Mouse (Mus musculus) forebrain, embryonic 13.5 days (tissue): ENCODE data around the gene Gdf15. TPM values are rescaled to one million over a fixed set of nuclear protein-coding genes. Genes with fewer than 3 reads are reported as not detected.

Source experiments
- ATAC-seq: fragments of 200-750 bp; cut with Nextera tagmentation; 2 replicates; pipeline ENCODE4 v1.8.0; 2017
- H3K27ac ChIP-seq: fragments of 300-500 bp; sonication (generic); 2 replicates; pipeline ENCODE4 v1.5.1; 2015; ENCODE audit warnings: inconsistent platforms, mild to moderate bottlenecking, moderate library complexity
- H3K27me3 ChIP-seq: fragments of 300-500 bp; sonication (generic); 2 replicates; pipeline ENCODE4 v1.6.1; 2015; ENCODE audit warnings: mild to moderate bottlenecking, inconsistent platforms
- H3K36me3 ChIP-seq: fragments of 300-500 bp; sonication (generic); 2 replicates; pipeline ENCODE4 v1.6.1; 2015; ENCODE audit warnings: mild to moderate bottlenecking, inconsistent platforms; ENCODE audit not compliant: poor library complexity, severe bottlenecking
- H3K4me1 ChIP-seq: fragments of 300-500 bp; sonication (generic); 2 replicates; pipeline ENCODE4 v1.6.1; 2015; ENCODE audit warnings: inconsistent platforms
- H3K4me2 ChIP-seq: fragments of 300-500 bp; sonication (generic); 2 replicates; pipeline ENCODE4 v1.6.1; 2015; ENCODE audit warnings: inconsistent platforms, mild to moderate bottlenecking, moderate library complexity
- H3K4me3 ChIP-seq: fragments of 300-500 bp; sonication (generic); 2 replicates; pipeline ENCODE4 v1.5.1; 2015; ENCODE audit warnings: mild to moderate bottlenecking, inconsistent platforms
- H3K9ac ChIP-seq: fragments of 300-500 bp; sonication (generic); 2 replicates; pipeline ENCODE4 v1.6.1; 2015; ENCODE audit warnings: mild to moderate bottlenecking, inconsistent platforms
- H3K9me3 ChIP-seq: fragments of 300-500 bp; sonication (generic); replicated peaks from 2 replicates; pipeline ENCODE4 v1.6.1; 2016; ENCODE audit warnings: inconsistent platforms
- WGBS: fragments of 180-500 bp; shearing (Covaris S2); methylation state at CpG from one replicate; pipeline ENCODE4 v1.1.7; 2015; 5-methylcytosine and 5-hydroxymethylcytosine counted together
- polyA plus RNA-seq: library from polyadenylated mRNA; unstranded; fragments of >200 nt; fragmentation: Nextera tagmentation; extraction: Ambion mirVana; gene quantifications from 2 replicates; pipeline ENCODE4 v1.2.1, GENCODE M21; 2015

Gene Gdf15
- polyA plus RNA-seq, 1 experiment from 2014 or later, result 0.15 TPM

DNA sequence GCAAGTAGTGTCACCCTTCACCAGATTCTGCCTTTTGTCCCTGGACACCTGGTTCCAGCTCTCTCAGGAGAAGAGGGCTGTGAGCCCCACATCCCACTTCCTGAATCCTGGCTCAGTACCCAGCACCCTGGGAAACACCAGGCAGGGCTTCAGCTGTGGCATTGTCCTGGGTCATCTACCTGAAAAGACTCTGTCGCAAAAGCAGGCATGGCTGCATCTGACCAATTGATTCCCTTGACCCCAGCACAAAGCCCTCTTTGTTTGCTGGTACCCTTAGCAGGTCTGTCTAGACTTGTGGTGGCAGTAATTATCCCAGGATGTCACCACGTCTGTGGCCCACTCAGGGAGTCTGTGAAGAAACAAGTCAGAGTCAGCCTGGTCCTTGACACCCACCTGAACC is 23.2 kb upstream of the Gdf15 start:
- peak overlapping the region; percentile 60; the same call in 1 of the 2 replicates for H3K9ac ChIP-seq

DNA sequence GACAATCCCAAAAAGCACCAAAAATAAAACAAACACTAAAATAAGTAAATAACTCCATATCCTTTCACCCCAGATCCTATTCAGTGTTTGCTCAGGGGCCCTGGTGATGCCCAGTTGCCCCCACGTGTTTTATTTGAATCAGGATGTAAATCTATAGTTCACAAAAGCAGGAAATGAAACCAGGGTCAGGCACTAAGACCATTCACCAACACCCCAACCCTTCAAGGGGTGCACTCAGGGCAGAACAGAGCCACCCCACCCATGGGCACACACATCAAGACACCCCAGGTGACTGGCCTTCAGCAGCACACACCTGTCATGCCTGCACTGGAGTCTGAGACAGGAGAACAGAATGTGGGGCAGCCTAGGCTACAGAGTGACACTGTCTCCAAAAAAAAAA is 21.9 kb upstream of the Gdf15 start:
- ATAC-seq, result no peak
- no peak overlapping the region for H3K27ac ChIP-seq
- peaks cover 50% of the 10 kb centered on the region for H3K36me3 ChIP-seq
- WGBS, result 84% methylated on average over 1 of the region's 1 CpGs
- no peaks in the 10 kb centered on the region for H3K9me3 ChIP-seq
- H3K4me3 ChIP-seq, result no peak overlapping the region
- H3K4me2 ChIP-seq, result no peak overlapping the region
- peaks cover 56% of the 10 kb centered on the region for H3K4me1 ChIP-seq
- no peak overlapping the region for H3K9ac ChIP-seq
- no peaks in the 10 kb centered on the region for H3K27me3 ChIP-seq

More for the DNA sequence above, 23.2 kb upstream of the Gdf15 start:
- Histone ChIP-seq H3K4me1 (peaks cover 52% of the 10 kb centered on the region), H3K27me3 (no peaks in the 10 kb centered on the region), H3K4me2 (no peak overlapping the region), H3K4me3 (no peak overlapping the region), H3K27ac (peak overlapping the region; percentile 96), H3K9me3 (no peaks in the 10 kb centered on the region), H3K36me3 (peaks cover 38% of the 10 kb centered on the region)
- no peak for ATAC-seq
- 3% methylated on average over 2 of the region's 2 CpGs for WGBS

DNA sequence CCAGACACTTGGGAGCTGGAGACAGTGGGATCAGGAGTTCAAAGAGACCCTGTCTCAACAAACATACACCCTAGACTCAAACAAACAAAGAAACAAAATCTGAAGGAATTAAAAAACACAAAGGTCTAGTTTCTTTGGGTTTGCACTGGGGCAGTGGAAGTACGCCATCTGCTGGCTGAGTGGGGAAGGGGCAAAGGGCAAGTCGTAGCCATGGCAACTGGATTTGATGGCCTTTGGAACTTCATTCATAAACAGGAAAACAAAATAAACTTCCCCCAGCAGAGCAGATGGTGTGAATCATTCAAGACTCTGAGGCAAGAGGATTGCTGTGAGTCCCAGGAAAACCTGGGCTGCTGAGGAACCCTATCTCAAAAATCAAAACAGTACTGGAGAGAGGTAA is 21.0 kb upstream of the Gdf15 start:
- Histone ChIP-seq H3K4me1 (peaks cover 56% of the 10 kb centered on the region), H3K4me2 (no peak overlapping the region), H3K27me3 (no peaks in the 10 kb centered on the region), H3K36me3 (peaks cover 54% of the 10 kb centered on the region), H3K9ac (no peak overlapping the region), H3K9me3 (no peaks in the 10 kb centered on the region), H3K4me3 (no peak overlapping the region), H3K27ac (no peak overlapping the region)
- ATAC-seq, result no peak
- 75% methylated on average over 2 of the region's 2 CpGs for WGBS

DNA sequence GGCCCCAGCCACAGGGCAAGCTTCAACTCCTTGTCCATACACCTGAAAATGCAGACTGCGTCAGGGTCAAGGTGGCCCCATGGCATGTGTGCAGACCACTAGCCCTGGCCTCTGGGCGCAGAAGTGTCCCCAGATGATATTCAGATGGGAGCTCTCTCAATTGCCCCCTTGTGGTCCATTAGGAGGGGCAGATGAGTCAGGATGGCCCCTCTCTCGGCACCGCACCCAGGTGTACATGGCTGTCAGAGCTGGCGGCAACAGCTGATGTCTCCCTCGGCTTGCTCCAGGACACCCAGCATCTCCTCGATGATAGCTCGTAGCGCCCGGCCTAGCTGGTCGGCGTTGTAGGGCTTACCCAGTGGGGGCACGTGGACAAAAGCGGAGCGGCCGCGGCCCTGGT is 18.1 kb upstream of the Gdf15 start:
- Histone ChIP-seq H3K36me3 (peaks cover 50% of the 10 kb centered on the region), H3K4me3 (no peak overlapping the region), H3K4me1 (peaks cover 40% of the 10 kb centered on the region), H3K27ac (no peak overlapping the region), H3K9me3 (no peaks in the 10 kb centered on the region), H3K4me2 (no peak overlapping the region), H3K27me3 (no peaks in the 10 kb centered on the region), H3K9ac (no peak overlapping the region)
- ATAC-seq, result no peak
- WGBS, result 94% methylated on average over 17 of the region's 17 CpGs

DNA sequence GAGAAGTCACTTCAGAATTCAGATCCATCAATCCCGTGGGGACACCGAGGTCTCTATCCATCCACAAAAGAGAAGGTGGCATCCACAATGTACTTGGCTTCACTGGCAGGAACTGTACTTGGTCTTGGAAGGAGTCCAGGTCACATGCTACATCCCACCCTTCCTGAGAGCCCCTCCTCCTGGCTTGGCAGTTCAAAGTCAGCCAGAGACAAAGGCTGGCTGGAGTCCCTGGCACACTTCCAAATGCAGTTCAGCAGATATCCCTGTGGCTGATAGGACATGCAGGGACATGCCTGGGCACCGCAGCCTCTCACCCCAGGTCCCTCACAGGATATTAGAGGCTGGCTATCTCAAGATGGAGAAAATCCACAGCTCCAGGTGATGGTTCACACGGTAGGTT is 17.1 kb upstream of the Gdf15 start:
- H3K27ac ChIP-seq, result peak overlapping the region; percentile 68
- H3K27me3 ChIP-seq, result no peaks in the 10 kb centered on the region
- peak; percentile 60 for ATAC-seq
- H3K36me3 ChIP-seq, result peaks cover 41% of the 10 kb centered on the region
- H3K9me3 ChIP-seq, result no peaks in the 10 kb centered on the region
- H3K4me3 ChIP-seq, result no peak overlapping the region
- 51% methylated on average over 4 of the region's 4 CpGs for WGBS
- no peak overlapping the region for H3K4me2 ChIP-seq
- H3K9ac ChIP-seq, result no peak overlapping the region
- peaks cover 35% of the 10 kb centered on the region for H3K4me1 ChIP-seq

DNA sequence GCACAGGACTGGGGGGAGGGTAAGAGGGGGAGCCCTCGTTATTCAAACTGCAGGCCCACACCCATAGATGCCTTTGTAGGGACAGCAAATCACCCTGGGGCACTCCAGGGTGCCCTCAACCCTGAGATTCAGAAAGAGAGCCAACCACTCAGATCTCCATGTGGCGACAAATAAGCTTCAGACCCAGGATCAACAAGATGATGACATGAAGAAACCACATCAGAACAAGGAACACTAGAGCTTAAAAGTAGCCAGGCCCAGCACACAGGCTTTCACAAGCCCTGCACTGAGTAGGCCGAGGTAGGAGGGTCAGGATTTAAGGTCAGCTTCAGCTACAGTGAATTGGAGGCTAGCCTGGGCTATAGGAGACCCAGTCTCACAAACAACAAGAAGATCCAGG is 16.7 kb upstream of the Gdf15 start:
- 53% methylated on average over 3 of the region's 3 CpGs for WGBS
- peaks cover 35% of the 10 kb centered on the region for H3K4me1 ChIP-seq
- no peaks in the 10 kb centered on the region for H3K27me3 ChIP-seq
- H3K9me3 ChIP-seq, result no peaks in the 10 kb centered on the region
- no peak overlapping the region for H3K4me3 ChIP-seq
- peak overlapping the region; percentile 68 for H3K27ac ChIP-seq
- no peak overlapping the region for H3K9ac ChIP-seq
- H3K36me3 ChIP-seq, result peaks cover 41% of the 10 kb centered on the region
- H3K4me2 ChIP-seq, result no peak overlapping the region
- 0 out of 2 replicates have a peak, but pooled peaks have one; percentile 11 for ATAC-seq

DNA sequence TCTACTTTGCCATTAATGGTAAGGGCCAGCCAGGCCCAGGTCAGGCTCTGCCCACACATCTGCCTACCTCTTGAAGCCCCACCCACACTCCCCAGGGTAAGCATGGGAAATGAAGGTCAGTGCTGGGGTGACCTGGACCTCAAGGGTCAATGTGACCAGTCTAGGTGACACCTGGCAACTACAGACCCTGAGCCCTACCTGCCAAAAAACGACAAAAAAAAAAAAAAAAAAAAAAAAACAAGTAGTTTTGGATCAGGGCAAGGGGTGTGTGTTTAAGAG is 15.8 kb upstream of the Gdf15 start:
- 33% methylated on average over 1 of the region's 1 CpGs for WGBS
- no peak overlapping the region for H3K4me2 ChIP-seq
- H3K9me3 ChIP-seq, result no peaks in the 10 kb centered on the region
- no peak for ATAC-seq
- H3K27ac ChIP-seq, result no peak overlapping the region
- H3K27me3 ChIP-seq, result no peaks in the 10 kb centered on the region
- peaks cover 35% of the 10 kb centered on the region for H3K4me1 ChIP-seq
- no peak overlapping the region for H3K4me3 ChIP-seq
- peaks cover 38% of the 10 kb centered on the region for H3K36me3 ChIP-seq
- H3K9ac ChIP-seq, result no peak overlapping the region

DNA sequence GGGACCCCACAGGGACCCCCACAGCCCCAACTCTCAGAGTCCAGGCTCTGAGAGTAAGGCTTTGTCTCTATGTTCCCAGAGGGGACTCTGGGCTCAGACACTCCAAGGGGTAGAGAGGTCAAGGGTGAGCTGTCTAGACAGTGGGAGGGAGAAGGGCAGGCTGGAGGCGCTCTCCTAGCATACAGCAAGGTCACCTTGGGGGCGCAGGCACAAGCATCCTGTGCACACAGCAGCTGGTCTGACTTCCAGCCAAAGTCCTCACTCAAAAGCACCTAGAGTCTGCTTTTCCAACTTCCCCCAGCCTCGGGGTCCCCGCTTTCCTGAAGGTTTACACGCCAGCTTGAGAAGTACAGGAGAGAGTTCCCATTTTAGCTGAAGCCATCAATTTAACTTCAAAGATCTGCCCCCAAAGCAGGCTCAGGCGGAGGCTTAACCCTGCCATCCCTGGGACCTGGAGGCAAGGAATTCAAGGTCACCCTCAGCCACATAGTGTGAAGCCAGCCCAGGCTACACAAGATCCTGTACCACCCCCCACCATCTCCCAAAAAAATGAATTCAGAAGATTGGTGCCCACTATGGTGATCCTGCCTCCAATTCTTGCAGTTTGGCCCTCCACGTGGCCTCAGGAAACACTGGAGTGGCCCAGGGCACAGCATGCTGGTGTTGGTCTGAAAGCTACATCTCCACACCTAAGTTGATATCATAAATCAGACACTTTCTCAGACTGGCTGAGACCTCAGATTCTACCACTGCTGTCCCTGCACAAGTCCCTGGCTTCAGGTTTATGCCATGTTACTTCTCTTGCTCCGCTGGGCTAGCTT is 15.3 kb upstream of the Gdf15 start:
- Histone ChIP-seq H3K4me2 (no peak overlapping the region), H3K9ac (no peak overlapping the region; the same call in 1 of the 2 replicates), H3K27me3 (no peaks in the 10 kb centered on the region), H3K9me3 (no peaks in the 10 kb centered on the region), H3K36me3 (peaks cover 36% of the 10 kb centered on the region), H3K4me3 (no peak overlapping the region), H3K4me1 (peaks cover 35% of the 10 kb centered on the region), H3K27ac (no peak overlapping the region)
- no peak for ATAC-seq
- 71% methylated on average over 8 of the region's 8 CpGs for whole genome bisulfite sequencing

DNA sequence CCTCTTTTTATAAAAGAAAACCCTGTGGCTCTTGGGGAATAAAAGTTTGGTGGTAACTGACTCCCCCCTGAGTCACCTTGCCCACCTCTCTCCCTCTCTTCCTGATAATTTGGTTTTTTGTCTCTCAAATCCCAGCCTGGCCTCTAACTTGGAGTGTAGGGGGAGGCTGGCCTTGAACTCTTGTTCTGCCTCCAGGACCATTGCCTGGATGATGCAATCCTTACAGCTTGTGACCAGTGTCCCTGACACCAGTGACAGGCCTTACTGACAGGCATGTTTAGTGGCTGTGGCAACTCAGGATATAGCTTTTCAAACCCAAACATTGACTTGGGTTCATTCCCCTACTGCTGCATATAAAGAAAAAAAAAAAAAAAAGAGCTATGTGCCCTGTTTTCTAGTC is 14.5 kb upstream of the Gdf15 start:
- Histone ChIP-seq H3K4me3 (no peak overlapping the region), H3K4me1 (peaks cover 35% of the 10 kb centered on the region), H3K27me3 (no peaks in the 10 kb centered on the region), H3K36me3 (peaks cover 28% of the 10 kb centered on the region), H3K9me3 (no peaks in the 10 kb centered on the region), H3K27ac (no peak overlapping the region), H3K9ac (no peak overlapping the region), H3K4me2 (no peak overlapping the region)
- no peak for ATAC-seq

DNA sequence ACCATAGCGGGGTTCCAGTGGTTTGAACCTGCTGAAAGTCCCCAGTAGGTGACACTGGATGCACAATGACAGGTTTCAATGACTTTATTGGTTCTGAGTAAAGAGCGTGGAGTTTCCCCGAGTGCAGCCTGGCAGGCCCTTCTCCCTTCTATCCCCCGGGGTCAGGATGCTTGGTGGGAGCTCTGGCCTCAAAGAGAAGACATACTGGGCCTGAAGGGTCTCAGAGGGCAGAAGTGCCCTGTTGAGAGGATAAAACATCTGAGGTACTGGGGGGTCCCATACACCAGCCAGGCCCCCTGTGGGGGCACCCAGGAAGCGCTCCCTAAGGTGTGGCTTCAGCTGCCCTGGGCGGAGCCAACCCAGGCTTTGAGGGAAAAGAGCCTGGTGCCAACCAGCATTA is 14.1 kb upstream of the Gdf15 start:
- H3K4me3 ChIP-seq, result no peak overlapping the region
- H3K27ac ChIP-seq, result no peak overlapping the region
- no peak for ATAC-seq
- WGBS, result 76% methylated on average over 6 of the region's 6 CpGs
- H3K9ac ChIP-seq, result no peak overlapping the region
- no peak overlapping the region for H3K4me2 ChIP-seq
- H3K36me3 ChIP-seq, result peaks cover 25% of the 10 kb centered on the region
- no peaks in the 10 kb centered on the region for H3K27me3 ChIP-seq
- peaks cover 35% of the 10 kb centered on the region for H3K4me1 ChIP-seq
- no peaks in the 10 kb centered on the region for H3K9me3 ChIP-seq

DNA sequence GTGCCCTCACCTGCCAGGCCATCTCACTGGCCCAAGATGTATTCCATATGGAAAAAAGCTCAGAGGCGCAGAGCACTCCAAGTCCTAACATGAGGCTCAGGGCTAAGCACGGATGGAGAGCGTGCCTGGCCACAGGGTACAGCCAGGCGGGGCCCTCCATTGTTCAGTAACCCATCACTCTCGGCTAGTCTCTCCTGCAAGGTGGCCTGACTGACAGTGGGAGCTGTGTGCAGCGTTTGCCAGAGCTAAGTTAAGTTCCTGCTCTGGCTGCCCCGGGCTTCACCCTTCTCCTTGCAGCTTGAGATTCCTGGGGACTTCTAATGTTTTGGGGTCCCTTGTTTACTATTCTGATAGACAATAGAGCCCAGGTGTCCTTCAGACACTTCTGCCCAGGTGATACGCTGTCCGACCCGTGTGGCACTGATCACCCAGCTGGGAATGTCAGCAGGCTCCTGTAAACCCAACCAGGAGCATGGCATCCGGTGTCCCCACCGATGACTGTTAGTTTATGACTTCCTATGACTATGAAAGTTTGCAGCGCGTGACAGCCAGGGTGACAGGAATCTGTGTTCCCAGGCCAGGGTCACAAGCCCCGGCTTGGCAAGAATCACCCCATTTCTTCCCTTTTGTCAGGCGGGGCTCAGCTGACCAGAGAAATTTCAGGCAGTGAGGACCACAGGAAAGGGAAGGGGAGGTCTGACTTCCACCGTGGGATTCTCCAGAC is 13.4 kb upstream of the Gdf15 start:
- Histone ChIP-seq H3K4me1 (peaks cover 35% of the 10 kb centered on the region), H3K4me3 (no peak overlapping the region), H3K36me3 (peaks cover 18% of the 10 kb centered on the region), H3K9me3 (no peaks in the 10 kb centered on the region), H3K9ac (no peak overlapping the region), H3K27me3 (no peaks in the 10 kb centered on the region), H3K4me2 (no peak overlapping the region), H3K27ac (no peak overlapping the region)
- 67% methylated on average over 17 of the region's 17 CpGs for WGBS
- ATAC-seq, result no peak

DNA sequence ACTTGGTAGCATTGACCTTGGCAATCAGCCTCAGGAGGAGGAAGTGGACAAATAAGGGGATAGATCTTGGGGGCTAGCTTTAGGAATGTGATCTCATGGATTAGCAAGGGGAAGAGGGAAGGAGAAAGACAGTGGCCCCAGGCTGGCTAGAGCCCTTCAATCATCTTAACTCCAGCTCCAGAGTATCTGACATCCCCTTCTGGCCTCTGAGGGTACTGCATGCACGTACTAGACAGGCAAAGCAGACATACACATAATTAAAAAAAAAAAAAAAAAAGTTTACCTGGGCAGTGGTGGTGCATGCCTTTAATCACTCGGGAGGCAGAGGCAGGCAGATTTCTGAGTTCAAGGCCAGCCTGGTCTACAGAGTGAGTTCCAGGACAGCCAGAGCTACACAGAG is 11.8 kb upstream of the Gdf15 start:
- Histone ChIP-seq H3K4me2 (no peak overlapping the region), H3K9ac (no peak overlapping the region), H3K4me3 (no peak overlapping the region), H3K9me3 (no peaks in the 10 kb centered on the region), H3K4me1 (peaks cover 21% of the 10 kb centered on the region), H3K36me3 (peaks cover 3% of the 10 kb centered on the region; the same call in 1 of the 2 replicates), H3K27me3 (no peaks in the 10 kb centered on the region), H3K27ac (no peak overlapping the region)
- no peak for ATAC-seq
- 86% methylated on average over 2 of the region's 2 CpGs for WGBS
